Comparison of ENCODE assay signal across 15 mouse cellular contexts in the genomic region with DNA sequence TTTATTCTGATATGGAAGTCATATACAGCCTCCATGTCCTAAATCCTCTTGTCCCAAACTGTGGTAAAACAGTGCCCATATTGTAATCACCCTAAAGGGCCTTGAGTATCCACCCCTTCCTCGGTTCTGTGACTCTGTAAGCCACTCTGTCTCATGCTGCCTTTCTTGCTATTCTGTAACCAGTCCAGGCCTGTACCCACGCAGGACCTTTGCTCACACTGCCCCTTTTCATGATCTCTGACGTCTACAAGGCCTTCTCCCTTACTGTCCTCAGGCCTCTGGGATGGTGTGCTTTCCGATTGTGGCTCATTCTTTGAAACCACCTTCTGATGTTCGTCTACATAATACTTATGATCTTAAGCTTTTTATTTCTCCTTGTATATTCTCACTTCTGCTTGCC. TPM values are rescaled to one million over a fixed set of nuclear protein-coding genes. Genes with fewer than 3 reads are reported as not detected.
A peak's percentile ranks its signal among the peaks of the same experiment; 100 is the strongest.
DNase-seq lines count a peak whose midpoint lies in the region; ATAC-seq and TF ChIP-seq lines count a peak whose summit lies in the region.
"Had no signal": no experiment of that assay in that cellular context is flagged by ENCODE, and none has a peak within 500 bp of the region (broad histone marks: within the 10 kb centered on the region; RNA-seq: fewer than 3 reads in every experiment).

No protein-coding gene starts in this region.

- no peak for TF ChIP-seq RAD21 in CH12.LX (IDR thresholded peaks at IDR 0.05; ENCODE audit: low read depth, low read length)

- H3K27me3 ChIP-seq in intestine, embryonic 15.5 days (replicated peaks) = no peaks in the 10 kb centered on the region
- H3K27me3 ChIP-seq in intestine, embryonic 16.5 days (replicated peaks; ENCODE audit: control insufficient read depth, insufficient read depth, low read length) = no peaks in the 10 kb centered on the region
- no peaks in the 10 kb centered on the region for H3K27me3 ChIP-seq in CH12.LX (replicated peaks)
- no peaks in the 10 kb centered on the region for H3K27me3 ChIP-seq in intestine, postnatal 0 days (replicated peaks; ENCODE audit: control insufficient read depth, insufficient read depth, low read length)
- H3K27me3 ChIP-seq: limb, embryonic 15.5 days; neural tube, embryonic 15.5 days had no signal

- H3K4me2 ChIP-seq in intestine, embryonic 15.5 days (replicated peaks) = 0 out of 2 replicates have a peak overlapping the region, but pooled peaks have one; percentile 14
- no peak overlapping the region for H3K4me2 ChIP-seq in intestine, embryonic 16.5 days (ENCODE audit: low read depth, low read length)
- peak overlapping the region; percentile 66 for H3K4me2 ChIP-seq in CH12.LX (ENCODE audit: insufficient read depth, low read depth, poor library complexity, severe bottlenecking)
- H3K4me2 ChIP-seq in intestine, postnatal 0 days (replicated peaks; ENCODE audit: low read depth) = peak overlapping the region; percentile 21; the same call in 1 of the 2 replicates

- no peak for TF ChIP-seq EP300 in CH12.LX (IDR thresholded peaks at IDR 0.05; ENCODE audit: low read length)

- no peak for ATAC-seq in intestine, embryonic 15.5 days
- ATAC-seq in intestine, embryonic 16.5 days = no peak
- ATAC-seq in intestine, postnatal 0 days = no peak
- ATAC-seq: activated CD4-positive, CD25-positive, alpha-beta regulatory T cell, adult 4 months had no signal

- DNase-seq in lung, adult 18-20 months = peak; percentile 4
- DNase-seq in lung, postnatal 4 days = no peak
- DNase-seq in CH12.LX (ENCODE audit: extremely low read depth) = no peak
- DNase-seq in urinary bladder, postnatal 10 days (ENCODE audit: low spot score) = no peak
- no peak for DNase-seq in heart, postnatal 4 days
- DNase-seq: gastrocnemius, postnatal 14 days; retina, postnatal 1 day; spleen, adult 18-20 months; thymus, postnatal 4 days had no signal

- TF ChIP-seq POLR2A in CH12.LX (IDR thresholded peaks at IDR 0.05; ENCODE audit: low read depth, low read length) = no peak

- H3K9me3 ChIP-seq in intestine, embryonic 15.5 days = no peaks in the 10 kb centered on the region
- no peaks in the 10 kb centered on the region for H3K9me3 ChIP-seq in intestine, embryonic 16.5 days (ENCODE audit: control insufficient read depth, low read length)
- H3K9me3 ChIP-seq in CH12.LX (replicated peaks; ENCODE audit: low read length) = no peaks in the 10 kb centered on the region
- no peaks in the 10 kb centered on the region for H3K9me3 ChIP-seq in intestine, postnatal 0 days (ENCODE audit: control insufficient read depth)
- H3K9me3 ChIP-seq: limb, embryonic 15.5 days; neural tube, embryonic 15.5 days had no signal

- H3K36me3 ChIP-seq in intestine, embryonic 15.5 days = no peaks in the 10 kb centered on the region; the same call in 1 of the 2 replicates
- H3K36me3 ChIP-seq in intestine, embryonic 16.5 days (ENCODE audit: control insufficient read depth, insufficient read depth, low read length) = no peaks in the 10 kb centered on the region
- peaks cover 0 to 13% of the 10 kb centered on the region in 2 experiments for H3K36me3 ChIP-seq in CH12.LX (replicated peaks in 1 of 2; ENCODE audit: control insufficient read depth in 1 of 2, insufficient read depth in 1 of 2, low read length in 1 of 2)
- peaks cover 7% of the 10 kb centered on the region; the same call in 1 of the 2 replicates for H3K36me3 ChIP-seq in intestine, postnatal 0 days (ENCODE audit: control insufficient read depth, insufficient read depth)
- H3K36me3 ChIP-seq: limb, embryonic 15.5 days; neural tube, embryonic 15.5 days had no signal

- no peak overlapping the region for H3K4me3 ChIP-seq in intestine, embryonic 15.5 days (replicated peaks)
- no peak overlapping the region for H3K4me3 ChIP-seq in intestine, embryonic 16.5 days (ENCODE audit: low read length)
- no peak overlapping the region for H3K4me3 ChIP-seq in CH12.LX (replicated peaks in 1 of 3; ENCODE audit: low read depth in 2 of 3, low read length in 2 of 3, poor library complexity in 1 of 3)
- no peak overlapping the region for H3K4me3 ChIP-seq in intestine, postnatal 0 days (ENCODE audit: low read depth, low read length)

- WGBS in intestine, embryonic 15.5 days = 73% methylated on average over 5 of the region's 5 CpGs
- WGBS in intestine, embryonic 16.5 days = 68% methylated on average over 5 of the region's 5 CpGs
- WGBS in intestine, postnatal 0 days = 68% methylated on average over 5 of the region's 5 CpGs

- no peak overlapping the region for H3K27ac ChIP-seq in intestine, embryonic 15.5 days
- H3K27ac ChIP-seq in intestine, embryonic 16.5 days (ENCODE audit: low read length) = no peak overlapping the region
- no peak overlapping the region for H3K27ac ChIP-seq in CH12.LX (ENCODE audit: insufficient read depth, low read depth)
- H3K27ac ChIP-seq in intestine, postnatal 0 days (ENCODE audit: low read depth, low read length) = no peak overlapping the region
- H3K27ac ChIP-seq: limb, embryonic 15.5 days; neural tube, embryonic 15.5 days had no signal

- peaks cover 3% of the 10 kb centered on the region; the same call in 1 of the 2 replicates for H3K4me1 ChIP-seq in intestine, embryonic 15.5 days (replicated peaks)
- H3K4me1 ChIP-seq in intestine, embryonic 16.5 days (ENCODE audit: control insufficient read depth, insufficient read depth, low read length) = peaks cover 6% of the 10 kb centered on the region; the same call in 1 of the 2 replicates
- peaks cover 0 to 8% of the 10 kb centered on the region in 2 experiments; a peak in 2 of 4 replicates for H3K4me1 ChIP-seq in CH12.LX (ENCODE audit: control insufficient read depth in 1 of 2, insufficient read depth in 2 of 2)
- 0 out of 2 replicates have a peak, but pooled peaks cover 3% of the 10 kb centered on the region for H3K4me1 ChIP-seq in intestine, postnatal 0 days (replicated peaks; ENCODE audit: control insufficient read depth, insufficient read depth, low read length)

- dilution Hi-C loops in CH12.LX (cut with MboI; ENCODE audit: extremely low pct_ligation_motif_present, extremely low pct_unique_long_range_greater_than_20kb, low sequenced_read_pairs) = no loop called here

- no peak for TF ChIP-seq CTCF in CH12.LX (conservative IDR thresholded peaks at IDR 0.05 in 1 of 2, IDR thresholded peaks at IDR 0.05 in 1 of 2; ENCODE audit: low read depth in 2 of 2, low read length in 2 of 2)
- TF ChIP-seq CTCF in intestine, postnatal 0 days (IDR thresholded peaks at IDR 0.05; ENCODE audit: low read depth) = no peak

- in situ Hi-C loops in CH12.LX (cut with MboI; ENCODE audit: low pct_ligation_motif_present, low pct_unique_long_range_greater_than_20kb, low sequenced_read_pairs) = no loop called here

- 0 out of 2 replicates have a peak, but pooled peaks cover 2% of the 10 kb centered on the region for H3K79me2 ChIP-seq in CH12.LX (replicated peaks; ENCODE audit: control insufficient read depth, extremely low read depth, insufficient read depth, poor library complexity, severe bottlenecking)

- H3K9ac ChIP-seq in intestine, embryonic 15.5 days = no peak overlapping the region
- no peak overlapping the region for H3K9ac ChIP-seq in intestine, embryonic 16.5 days (ENCODE audit: low read depth, low read length)
- no peak overlapping the region for H3K9ac ChIP-seq in CH12.LX (ENCODE audit: insufficient read depth, low read depth)
- H3K9ac ChIP-seq in intestine, postnatal 0 days (ENCODE audit: low read depth, low read length) = no peak overlapping the region

TF ChIP-seq in CH12.LX, 34 proteins besides CTCF, POLR2A, EP300 and RAD21:
- TF ChIP-seq ETS1 (conservative IDR thresholded peaks at IDR 0.05; ENCODE audit: low read depth, low read length) (no peak), ZC3H11A (IDR thresholded peaks at IDR 0.05; ENCODE audit: low read depth, low read length) (no peak), ZMIZ1 (IDR thresholded peaks at IDR 0.05; ENCODE audit: low read depth, low read length) (no peak), KAT2A (IDR thresholded peaks at IDR 0.05; ENCODE audit: insufficient replicate concordance, low read length) (no peak), NRF1 (IDR thresholded peaks at IDR 0.05; ENCODE audit: low read depth, low read length) (no peak), RCOR1 (conservative IDR thresholded peaks at IDR 0.05; ENCODE audit: low read depth, low read length) (no peak), TCF12 (IDR thresholded peaks at IDR 0.05; ENCODE audit: low read depth, low read length) (no peak), JUN (IDR thresholded peaks at IDR 0.05; ENCODE audit: insufficient read depth, low read depth, low read length) (no peak), CHD2 (IDR thresholded peaks at IDR 0.05; ENCODE audit: low read length) (no peak), HCFC1 (IDR thresholded peaks at IDR 0.05; ENCODE audit: low read depth, low read length) (no peak), MAX (IDR thresholded peaks at IDR 0.05; ENCODE audit: low read length) (no peak), ZNF384 (IDR thresholded peaks at IDR 0.05; ENCODE audit: low read depth, low read length) (no peak), MXI1 (IDR thresholded peaks at IDR 0.05; ENCODE audit: low read depth, low read length) (no peak), POLR2AphosphoS2 (IDR thresholded peaks at IDR 0.05; ENCODE audit: low read depth, low read length) (no peak), ZKSCAN1 (IDR thresholded peaks at IDR 0.05; ENCODE audit: borderline replicate concordance, low read depth, low read length) (no peak), E2F4 (IDR thresholded peaks at IDR 0.05; ENCODE audit: insufficient replicate concordance, low read depth, low read length) (no peak)

RNA-seq across cellular contexts. Expression of a gene that starts 1.4 kb away (rescaled TPM):
- polyA plus RNA-seq in intestine, embryonic 15.5 days (2015; fragmentation: Nextera tagmentation; extraction: Ambion mirVana) = 58.6 and 60.0 TPM in 2 replicates
- polyA plus RNA-seq in intestine, embryonic 16.5 days (2015; fragmentation: Nextera tagmentation; extraction: Ambion mirVana) = 62.5 and 64.2 TPM in 2 replicates
- total RNA-seq in CH12.LX (2012; rRNA removed) = 41.7 and 41.9 TPM in 2 replicates
- total RNA-seq in CH12.LX (2014; rRNA removed) = 59.2 and 64.9 TPM in 2 replicates
- 48.1 and 48.2 TPM in 2 replicates for polyA plus RNA-seq in CH12.LX (2012; ENCODE audit: insufficient read length, low read depth)
- 45.5 and 51.3 TPM in 2 replicates for polyA plus RNA-seq in intestine, postnatal 0 days (2015; fragmentation: Nextera tagmentation; extraction: Ambion mirVana)
- 10 to 100 TPM; 35.7 to 38.2 TPM for total RNA-seq in heart, postnatal 4 days (2021)

Comparison
In these comparisons a context has a peak if more than half of its experiments do, and no peak if none do; other contexts are left out.
1. DNase-seq: peak in lung, adult 18-20 months (2 of 2); none in lung, postnatal 4 days (0 of 2), CH12.LX (single experiment), urinary bladder, postnatal 10 days (single experiment) and heart, postnatal 4 days (single experiment).